Mouse (Mus musculus) hindbrain, embryonic 12.5 days (tissue): ENCODE data around the gene Gm3002. TPM values are rescaled to one million over a fixed set of nuclear protein-coding genes. Genes with fewer than 3 reads are reported as not detected.
"Not testable (repeated sequence)": the region's sequence is repeated elsewhere in the genome, so short reads cannot be mapped to it uniquely, and the experiment has no call there.

ENCODE experiments used
- ATAC-seq: fragments of 200-750 bp; cut with Nextera tagmentation; 2 replicates; pipeline ENCODE4 v1.8.0; 2017; ENCODE audit warnings: moderate TSS enrichment; ENCODE audit not compliant: low FRiP score
- H3K27ac ChIP-seq: fragments of 300-500 bp; sonication (generic); 2 replicates; pipeline ENCODE4 v1.5.1; 2016; ENCODE audit warnings: mild to moderate bottlenecking
- H3K27me3 ChIP-seq: fragments of 300-500 bp; sonication (generic); 2 replicates; pipeline ENCODE4 v1.6.1; 2016; ENCODE audit warnings: mild to moderate bottlenecking
- H3K36me3 ChIP-seq: fragments of 300-500 bp; sonication (generic); 2 replicates; pipeline ENCODE4 v1.6.1; 2016; ENCODE audit warnings: mild to moderate bottlenecking
- H3K4me1 ChIP-seq: fragments of 300-500 bp; sonication (generic); 2 replicates; pipeline ENCODE4 v1.6.1; 2016
- H3K4me2 ChIP-seq: fragments of 300-500 bp; sonication (generic); replicated peaks from 2 replicates; pipeline ENCODE4 v1.6.1; 2016; ENCODE audit warnings: mild to moderate bottlenecking
- H3K4me3 ChIP-seq: fragments of 300-500 bp; sonication (generic); 2 replicates; pipeline ENCODE4 v1.5.1; 2016; ENCODE audit warnings: mild to moderate bottlenecking
- H3K9ac ChIP-seq: fragments of 300-500 bp; sonication (generic); 2 replicates; pipeline ENCODE4 v1.6.1; 2016; ENCODE audit warnings: mild to moderate bottlenecking, moderate library complexity
- H3K9me3 ChIP-seq: fragments of 300-500 bp; sonication (generic); replicated peaks from 2 replicates; pipeline ENCODE4 v1.6.1; 2016; ENCODE audit warnings: mild to moderate bottlenecking
- WGBS: fragments of 180-500 bp; shearing (Covaris S2); methylation state at CpG from one replicate; pipeline ENCODE4 v1.1.7; 2016; 5-methylcytosine and 5-hydroxymethylcytosine counted together
- polyA plus RNA-seq: library from polyadenylated mRNA; unstranded; fragments of >200 nt; fragmentation: Nextera tagmentation; extraction: Ambion mirVana; gene quantifications from 2 replicates; pipeline ENCODE4 v1.2.1, GENCODE M21; 2016

Gene Gm3002
- 0.83 and 2.5 TPM in 2 replicates for polyA plus RNA-seq

DNA sequence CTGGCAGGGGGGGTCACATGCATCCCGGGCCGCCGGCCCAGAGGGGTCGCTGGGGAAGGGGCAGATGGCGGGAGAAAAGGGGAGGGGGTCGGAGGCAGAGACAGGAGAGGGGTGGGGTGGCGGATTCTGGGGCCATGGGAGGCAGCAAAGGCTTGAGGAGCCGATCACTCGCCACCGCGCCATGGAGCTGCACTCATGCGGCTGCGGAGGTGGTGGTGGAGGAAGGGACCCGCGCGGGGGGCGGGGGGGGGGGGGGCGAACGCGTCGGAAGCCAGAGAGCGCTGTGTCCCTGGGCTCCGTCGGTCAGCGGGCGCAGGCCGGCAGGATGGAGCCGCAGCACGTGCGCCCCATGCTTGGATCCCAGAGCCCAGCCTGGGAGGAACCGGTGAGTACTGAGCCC, at the start of gene Gm3002:
Gene Gm3002 (plus strand): TSS at position 301 of the 400 bp plus-strand sequence.
- ATAC-seq, H3K27me3 ChIP-seq, H3K9ac ChIP-seq, H3K4me3 ChIP-seq, H3K36me3 ChIP-seq, H3K27ac ChIP-seq, H3K9me3 ChIP-seq, H3K4me1 ChIP-seq, H3K4me2 ChIP-seq: not testable (repeated sequence)
- WGBS: no CpG with 5 or more reads among the region's 31 CpGs

GRCm38 (mm10) chr14:3845945-3846344, 36.1 kb downstream of the Gm3002 start, which contains the start of gene Gm3033:
Gm3033 (plus strand) TSS chr14:3846245.
- not testable (repeated sequence) for H3K27ac ChIP-seq, H3K9me3 ChIP-seq, H3K27me3 ChIP-seq, ATAC-seq, H3K4me3 ChIP-seq, H3K9ac ChIP-seq, H3K36me3 ChIP-seq, H3K4me1 ChIP-seq, H3K4me2 ChIP-seq
- no CpG with 5 or more reads among the region's 2 CpGs for WGBS

DNA sequence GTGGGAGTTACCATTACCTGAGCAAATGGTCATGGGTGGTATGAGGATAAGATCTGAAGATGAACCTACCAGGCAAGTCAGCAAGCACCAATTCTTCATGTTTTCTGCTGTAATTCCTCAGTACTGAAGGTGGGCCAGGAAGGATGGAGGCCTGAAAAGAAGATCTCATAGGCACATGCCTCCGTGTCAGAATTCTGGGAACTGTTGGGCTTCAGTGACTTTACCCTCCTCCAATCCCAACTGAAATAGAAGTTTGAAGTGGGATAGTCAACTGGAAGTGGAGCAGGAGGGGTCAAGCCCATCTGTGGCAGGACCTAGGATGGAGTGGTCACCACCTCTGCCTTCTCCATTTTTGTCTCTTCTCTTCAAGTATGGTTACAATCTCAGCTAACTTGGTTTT, 74.0 kb downstream of the Gm3002 start, which contains the start of gene Gm2916:
Gene Gm2916 (plus strand): TSS at position 301 of the 400 bp plus-strand sequence.
- H3K4me2 ChIP-seq, H3K4me3 ChIP-seq, H3K27me3 ChIP-seq, H3K9ac ChIP-seq, ATAC-seq, H3K9me3 ChIP-seq, H3K27ac ChIP-seq, H3K36me3 ChIP-seq, H3K4me1 ChIP-seq: not testable (repeated sequence)
- WGBS: no CpG with 5 or more reads among the region's 1 CpGs

GRCm38 (mm10) chr14:3931456-3931855, 121.6 kb downstream of the Gm3002 start, which contains the start of gene Gm3029:
Gm3029 (plus strand) TSS chr14:3931756.
- not testable (repeated sequence) for H3K4me2 ChIP-seq, H3K4me3 ChIP-seq, H3K9me3 ChIP-seq, H3K27ac ChIP-seq, H3K36me3 ChIP-seq, H3K27me3 ChIP-seq, H3K9ac ChIP-seq, H3K4me1 ChIP-seq, ATAC-seq
- 33% methylated on average over 1 of the region's 2 CpGs for WGBS

DNA sequence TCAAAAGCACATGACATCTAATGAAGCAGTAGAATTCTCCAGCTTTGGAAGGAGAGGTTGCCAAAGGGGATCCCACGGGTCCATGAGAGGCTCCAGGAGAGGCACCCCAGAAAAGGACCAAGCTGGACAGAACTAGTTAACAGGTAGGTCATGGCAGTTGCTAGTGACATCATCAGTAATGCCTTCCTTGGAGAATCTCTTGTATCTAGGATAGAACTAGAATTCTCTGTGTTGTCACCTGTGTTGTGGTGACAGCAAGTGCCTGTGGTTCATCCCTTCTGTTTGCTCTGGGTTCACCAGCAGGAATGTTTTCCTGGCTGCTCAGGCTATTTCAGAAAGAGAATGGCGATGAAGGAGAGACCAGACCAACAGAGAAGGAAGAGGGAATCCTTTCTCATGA, 153.4 kb downstream of the Gm3002 start, which contains the start of gene Gm3095:
Gene Gm3095 (plus strand): TSS at position 301 of the 400 bp plus-strand sequence.
- not testable (repeated sequence) for H3K9ac ChIP-seq, H3K4me2 ChIP-seq, H3K4me1 ChIP-seq, H3K27ac ChIP-seq, H3K4me3 ChIP-seq, H3K27me3 ChIP-seq, ATAC-seq, H3K9me3 ChIP-seq, H3K36me3 ChIP-seq
- WGBS: no CpG with 5 or more reads among the region's 2 CpGs

GRCm38 (mm10) chr14:3998094-3998493, 188.2 kb downstream of the Gm3002 start, which contains the start of gene Gm3099:
Gm3099 (plus strand) TSS chr14:3998394.
- H3K4me3 ChIP-seq, H3K9me3 ChIP-seq, H3K27ac ChIP-seq, H3K4me2 ChIP-seq, H3K27me3 ChIP-seq, H3K4me1 ChIP-seq, H3K36me3 ChIP-seq, H3K9ac ChIP-seq, ATAC-seq: not testable (repeated sequence)
- 89% methylated on average over 1 of the region's 3 CpGs for WGBS

Other genes with a start within 250 kb of the Gm3002 start
- gene Gm3012, start 175.6 kb upstream of the Gm3002 start, polyA plus RNA-seq: not detected in 2 replicates
- gene Gm3020, start 158.0 kb upstream of the Gm3002 start, polyA plus RNA-seq: 3.9 and 5.7 TPM in 2 replicates
- not detected in 2 replicates for gene Gm3043, start 121.3 kb upstream of the Gm3002 start, polyA plus RNA-seq
- 0.40 TPM in 1 of 2 replicates, not detected in the other for gene Gm3033, start 36.2 kb downstream of the Gm3002 start, polyA plus RNA-seq
- 0.26 TPM in 1 of 2 replicates, not detected in the other for gene Gm2916, start 74.1 kb downstream of the Gm3002 start, polyA plus RNA-seq
- not detected in 2 replicates for gene Gm3029, start 121.7 kb downstream of the Gm3002 start, polyA plus RNA-seq
- gene Gm3095, start 153.5 kb downstream of the Gm3002 start, polyA plus RNA-seq: 0.16 and 0.31 TPM in 2 replicates
- not detected in 2 replicates for gene Gm3099, start 188.3 kb downstream of the Gm3002 start, polyA plus RNA-seq
- gene Gm5796, start 213.9 kb downstream of the Gm3002 start, polyA plus RNA-seq: 0.53 and 0.72 TPM in 2 replicates